Mouse (Mus musculus): ENCODE measurements at regions not wholly inside any gene's neighbourhood (a gene's known extent, or its start where the extent isn't known, plus 50 kb on each side); places are given as distances from the start of the nearest gene placed in this dataset.
"Not testable (repeated sequence)": the region's sequence is repeated elsewhere in the genome, so short reads cannot be mapped to it uniquely, and the experiment has no call there.

DNA sequence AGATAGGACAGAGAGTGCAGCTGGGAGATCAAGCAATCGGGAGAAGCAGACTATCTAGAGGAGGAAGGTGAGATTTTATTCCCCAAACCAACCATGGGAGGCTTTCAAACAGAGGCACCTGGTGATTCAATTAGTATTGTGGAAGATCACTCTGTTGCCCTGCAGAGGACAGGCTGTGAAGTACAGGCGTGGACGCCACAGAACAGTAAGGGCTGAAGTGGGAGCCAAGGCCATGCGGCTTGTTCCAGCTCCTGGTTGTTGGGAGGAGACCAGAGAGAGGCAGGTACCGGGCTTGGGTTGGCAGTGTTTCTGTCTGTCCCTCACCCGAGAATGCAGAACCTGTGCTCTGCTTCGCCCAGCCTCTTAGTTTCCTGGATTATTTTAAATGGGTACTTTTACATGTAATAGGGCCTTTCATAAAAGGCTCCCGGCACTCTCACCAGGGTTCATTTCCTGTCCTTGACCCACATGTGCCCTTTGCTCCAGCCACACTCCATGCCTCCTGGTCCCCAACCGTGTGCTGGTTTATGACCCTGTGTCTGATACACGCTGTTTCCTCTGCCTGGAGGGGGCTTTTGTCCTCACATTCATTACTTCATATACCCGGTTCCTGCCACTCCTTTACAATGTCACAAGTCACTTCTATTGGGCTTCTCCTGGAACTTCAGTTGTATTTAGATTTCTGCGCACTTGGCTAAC is 58.3 kb downstream of the Vcpkmt start:
- no peak for DNase-seq (ENCODE audit: low spot score in 2 of 2)

DNA sequence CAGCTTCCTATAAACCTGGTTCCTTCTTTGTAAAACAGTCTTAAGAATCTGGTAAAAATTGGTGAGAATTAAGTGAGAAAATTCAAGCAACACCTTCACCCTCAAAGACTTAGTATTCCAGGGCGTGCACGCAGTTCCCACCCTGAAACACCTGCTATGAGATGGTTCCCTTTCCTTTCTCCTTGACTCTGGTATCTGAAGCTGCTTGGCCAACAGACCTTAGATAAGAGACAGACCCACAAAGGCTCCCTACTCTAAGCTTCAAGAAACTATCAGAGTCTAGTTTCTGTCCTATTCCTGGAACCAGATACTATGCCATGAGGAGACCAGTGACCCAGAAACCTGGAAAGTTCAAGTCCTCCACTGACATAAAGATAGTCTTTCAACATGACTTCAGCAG is 63.0 kb downstream of the Vcpkmt start:
- DNase-seq (ENCODE audit: low spot score in 2 of 2), result no peak

DNA sequence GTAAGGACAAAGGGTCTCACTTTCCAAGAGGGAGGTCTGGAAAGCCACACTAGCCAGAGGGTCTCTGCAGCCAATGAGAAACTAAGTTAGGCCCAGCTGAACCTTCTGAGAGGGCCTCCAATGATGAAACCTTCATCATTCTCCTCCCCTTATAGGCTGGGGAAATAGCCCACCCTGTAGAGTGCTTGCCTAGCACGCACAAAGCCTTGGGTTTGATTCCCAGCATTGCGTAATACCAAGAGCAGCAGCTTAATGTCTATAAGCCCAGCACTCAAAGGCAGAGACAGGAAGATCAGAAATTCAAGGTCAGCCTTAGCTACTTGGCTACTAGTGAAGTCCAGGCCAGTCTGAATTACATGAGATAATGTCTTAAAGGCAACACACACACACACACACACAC is 63.8 kb downstream of the Vcpkmt start:
- no peak for DNase-seq (ENCODE audit: low spot score in 2 of 2)

DNA sequence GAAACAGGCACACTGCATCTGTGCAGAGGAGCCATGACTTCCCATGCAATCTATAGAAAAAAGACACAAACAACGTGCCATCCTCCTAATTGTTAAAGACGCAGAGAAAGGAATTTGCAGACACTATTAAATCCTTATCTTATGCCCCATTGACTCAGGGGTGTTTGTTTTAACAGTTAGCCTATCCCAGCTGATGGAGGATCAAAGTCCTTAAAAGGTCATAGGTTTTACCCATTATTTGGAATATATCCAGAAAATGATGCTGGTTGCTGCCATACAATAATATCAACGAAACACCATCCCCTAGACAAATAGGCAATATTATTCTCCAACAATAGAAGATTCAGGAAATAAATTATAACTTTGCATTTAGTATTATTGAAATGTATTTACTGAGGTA is 65.2 kb downstream of the Vcpkmt start:
- DNase-seq (ENCODE audit: low spot score in 2 of 2), result no peak

DNA sequence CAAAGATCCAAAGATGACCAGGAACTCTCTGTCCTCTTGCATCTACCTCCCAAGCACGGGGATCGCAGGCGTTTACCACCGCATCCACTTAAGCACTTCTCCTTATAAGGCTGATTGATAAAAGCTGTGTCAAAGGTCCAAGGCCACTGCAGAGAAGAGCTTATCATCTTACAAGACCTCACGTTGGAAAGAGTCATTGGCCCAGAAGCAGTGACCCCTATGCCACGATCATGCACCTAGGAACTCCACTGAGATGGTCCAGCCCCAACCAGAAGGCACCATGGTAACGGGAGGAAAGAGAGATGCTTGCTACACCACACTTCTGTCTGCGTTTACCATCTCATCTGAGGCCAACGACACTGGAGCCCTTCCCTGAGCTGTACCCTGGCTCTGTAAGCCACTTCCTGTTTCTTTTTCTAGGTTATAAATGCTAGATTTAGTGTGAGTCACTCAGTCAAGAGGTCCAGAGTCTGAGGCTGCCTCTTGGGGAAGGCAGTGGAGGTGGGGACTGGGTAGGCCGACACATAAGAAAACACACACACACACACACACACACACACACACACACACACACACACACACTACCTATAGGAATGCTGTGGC is 66.4 kb downstream of the Vcpkmt start:
- DNase-seq (ENCODE audit: low spot score in 2 of 2), result no peak

DNA sequence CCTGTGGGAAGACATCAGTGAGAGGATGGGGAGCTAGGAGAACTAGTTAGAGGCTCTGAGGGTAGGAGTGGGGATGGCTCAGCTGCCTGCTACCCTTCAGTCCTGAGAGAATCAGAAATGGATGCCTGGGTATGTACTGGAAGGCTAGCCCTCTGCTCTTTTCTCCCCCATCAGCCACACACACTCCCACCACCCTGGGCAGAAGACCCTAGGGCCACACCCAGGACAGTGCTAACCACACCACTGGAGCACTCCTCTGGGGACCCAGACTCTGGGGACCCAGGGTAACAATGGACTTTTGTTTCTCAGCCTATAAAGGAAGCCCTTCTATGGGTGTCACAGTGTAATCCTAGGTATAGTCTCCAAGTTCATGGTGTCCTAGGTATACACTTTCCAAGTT is 67.0 kb downstream of the Vcpkmt start:
- DNase-seq (ENCODE audit: low spot score in 2 of 2), result no peak

DNA sequence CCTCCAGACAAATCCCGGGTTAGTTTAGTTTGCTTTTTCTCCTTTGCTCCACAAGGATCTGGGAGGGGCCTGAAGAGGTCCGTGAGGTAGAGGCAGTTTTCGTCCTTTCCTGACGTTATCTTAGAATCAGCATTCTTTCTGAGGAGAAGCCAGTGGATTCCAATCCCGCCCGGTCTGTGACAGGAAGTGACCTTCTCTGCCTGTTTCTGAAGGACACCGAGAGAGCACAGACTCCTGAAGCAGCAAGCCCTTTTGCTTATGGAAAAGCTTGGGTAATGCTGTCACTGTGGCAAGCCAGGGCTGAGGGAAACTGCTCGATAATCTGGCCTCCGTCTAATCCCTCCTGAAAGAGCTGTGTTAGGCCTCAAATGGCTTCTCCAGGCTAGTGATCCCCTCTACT is 67.7 kb downstream of the Vcpkmt start:
- DNase-seq (ENCODE audit: low spot score in 2 of 2), result no peak

DNA sequence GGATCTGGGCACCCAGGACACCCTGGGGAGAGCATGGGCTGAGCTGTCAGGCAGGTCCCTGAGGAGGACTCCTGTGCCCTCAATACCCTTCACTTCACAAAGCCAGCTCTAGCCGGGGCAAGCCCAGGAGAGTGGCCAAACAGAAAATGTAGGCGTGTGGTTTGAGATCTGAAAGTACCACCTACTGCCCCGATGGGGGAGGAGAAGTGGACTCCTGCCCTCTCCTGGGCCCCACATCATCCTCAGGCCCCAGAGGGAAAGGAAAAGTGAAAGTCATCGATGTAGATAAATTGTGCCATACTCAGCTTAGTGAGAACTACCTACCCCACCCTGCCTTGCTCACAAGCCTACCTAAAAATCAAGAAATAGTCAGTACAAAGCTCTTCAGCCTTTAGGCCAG is 69.7 kb downstream of the Vcpkmt start:
- DNase-seq (ENCODE audit: low spot score in 2 of 2), result no peak

DNA sequence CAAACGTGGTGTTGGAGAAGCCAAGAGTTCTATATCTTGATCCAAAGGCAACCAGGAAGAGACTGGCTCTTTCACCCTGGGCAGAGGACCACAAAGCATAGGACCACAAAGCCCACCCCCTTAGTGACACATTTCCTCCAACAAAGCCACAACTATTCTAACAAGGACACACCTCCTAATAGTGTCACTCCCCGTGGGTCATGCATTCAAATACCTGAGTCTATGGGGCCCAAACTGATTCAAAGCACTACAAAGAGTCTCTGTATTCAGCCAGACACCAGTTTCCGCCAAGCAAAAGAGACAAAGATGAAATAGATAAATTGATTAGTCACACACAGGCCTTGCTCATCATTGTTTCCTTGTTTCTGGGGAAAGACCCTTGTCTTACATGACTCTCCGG is 72.1 kb downstream of the Vcpkmt start:
- DNase-seq (ENCODE audit: low spot score in 2 of 2), result no peak

DNA sequence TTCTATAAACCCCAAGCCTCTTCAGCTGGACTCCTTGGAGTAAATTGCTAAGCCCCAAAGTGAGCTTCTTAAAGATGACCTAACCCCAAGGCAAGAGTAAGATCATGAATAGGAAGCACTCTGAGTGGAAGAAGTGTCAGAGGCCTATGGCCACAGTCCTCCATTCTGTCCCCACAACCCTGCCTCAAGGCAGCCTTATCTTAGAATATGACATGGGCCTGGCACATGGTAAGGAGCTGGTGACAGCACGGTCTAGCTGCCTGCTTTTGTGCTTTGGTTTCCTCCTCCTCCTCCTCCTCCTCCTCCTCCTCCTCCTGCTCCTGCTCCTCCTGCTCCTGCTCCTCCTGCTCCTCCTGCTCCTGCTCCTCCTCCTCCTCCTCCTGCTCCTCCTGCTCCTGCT is 73.6 kb downstream of the Vcpkmt start:
- not testable (repeated sequence) for DNase-seq (ENCODE audit: low spot score in 2 of 2)

DNA sequence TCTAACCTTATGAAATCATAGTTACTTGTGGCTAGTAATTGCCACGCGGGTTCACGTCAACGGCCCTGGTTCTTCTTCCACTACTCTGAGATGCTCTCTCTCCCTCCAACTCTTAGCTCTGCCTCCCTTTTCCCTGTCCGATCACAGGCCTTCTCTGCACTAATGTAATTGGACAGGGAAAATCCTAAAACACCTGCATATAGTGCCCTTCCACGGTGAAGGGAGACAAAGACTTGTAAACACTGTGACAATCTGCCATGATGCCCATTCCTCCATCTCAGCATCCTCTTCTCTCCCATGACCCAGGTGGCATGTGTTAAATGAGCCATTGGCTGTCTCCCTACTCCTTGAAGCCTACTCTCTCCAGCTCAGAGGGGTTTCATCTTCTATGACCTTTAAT is 74.9 kb downstream of the Vcpkmt start:
- DNase-seq (ENCODE audit: low spot score in 2 of 2), result no peak

DNA sequence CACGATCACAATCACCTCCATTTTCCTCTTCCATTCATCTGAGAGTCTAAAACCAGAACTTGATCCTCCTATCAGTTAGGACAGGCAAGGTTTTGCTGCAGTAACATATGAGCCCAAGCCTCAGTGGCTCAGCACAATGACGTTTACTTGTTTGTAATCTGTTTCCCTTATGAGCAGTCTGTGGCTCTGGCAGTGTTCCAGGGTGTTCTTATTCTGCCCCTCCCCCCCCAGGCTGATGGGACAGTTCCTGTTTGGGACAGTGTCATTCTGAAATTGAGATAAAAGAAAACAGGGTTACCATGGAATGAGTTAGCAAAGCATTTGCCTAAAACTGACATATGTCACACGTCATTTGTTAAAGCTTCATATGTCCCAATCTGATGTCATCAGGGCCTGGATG is 75.5 kb downstream of the Vcpkmt start:
- DNase-seq (ENCODE audit: low spot score in 2 of 2), result no peak

DNA sequence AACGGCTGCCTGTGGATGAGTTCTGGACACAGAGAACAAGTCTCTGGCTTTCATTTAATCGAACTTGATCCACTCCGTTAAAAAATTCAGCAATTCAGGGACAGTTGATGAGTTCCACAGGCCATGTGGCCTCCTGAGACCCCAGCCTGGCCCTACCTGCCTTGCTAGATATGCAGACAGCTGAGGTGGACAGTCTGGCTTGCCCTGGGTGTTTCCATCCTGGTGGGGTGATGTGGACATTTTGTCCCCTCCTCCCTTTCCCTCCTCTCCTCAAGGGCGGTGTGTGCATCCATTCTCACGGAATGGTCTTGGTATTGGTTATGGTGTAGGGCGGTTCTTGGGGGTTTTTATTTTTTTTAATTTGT is 80.1 kb downstream of the Vcpkmt start:
- peak in 1 of 2 experiments; percentile 16 for DNase-seq (ENCODE audit: low spot score in 2 of 2)

DNA sequence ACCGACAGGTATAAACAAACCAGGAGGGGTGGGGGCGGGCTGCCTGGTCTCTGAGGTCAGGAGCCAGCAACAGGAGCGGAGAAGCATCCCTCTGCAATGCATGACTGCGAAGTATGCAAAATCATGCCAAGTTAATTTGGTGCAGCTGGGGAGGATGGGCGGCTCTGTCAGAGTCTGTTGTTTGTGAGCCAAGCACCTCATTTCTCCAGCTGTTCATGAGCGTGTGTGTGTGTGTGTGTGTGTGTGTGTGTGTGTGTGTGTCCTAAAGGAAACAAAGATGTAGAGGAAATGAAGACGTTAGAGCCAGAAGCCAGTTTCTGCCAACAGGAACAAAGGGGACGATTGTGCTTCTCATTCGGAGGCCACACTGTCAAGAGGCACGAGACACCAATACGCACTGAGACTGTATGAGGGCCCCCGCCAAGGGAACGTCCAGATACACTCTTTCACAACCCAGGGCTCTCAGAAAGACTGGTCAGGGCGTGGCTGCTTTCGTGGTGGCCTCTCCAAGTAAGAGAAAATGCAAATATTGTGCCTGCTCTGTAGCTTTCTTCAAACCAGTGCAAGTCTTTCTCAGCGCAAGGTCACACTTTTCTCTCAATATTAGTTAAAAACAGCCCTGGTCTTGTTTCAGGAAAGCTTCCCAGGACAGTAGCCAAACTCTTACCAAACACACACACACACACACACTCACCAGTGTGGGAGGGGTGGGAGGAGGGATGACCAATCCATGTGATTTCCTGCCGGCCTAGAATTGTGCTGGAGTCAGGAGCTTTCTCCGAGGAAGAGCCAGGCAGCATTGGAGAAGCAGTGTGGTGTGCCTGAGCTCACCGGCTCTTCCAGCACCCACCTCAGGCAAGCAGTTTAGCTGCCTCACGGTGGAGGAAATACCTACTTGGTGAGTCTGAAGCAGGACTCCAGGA is 80.8 kb downstream of the Vcpkmt start:
- peak; percentile 73 to 76 for DNase-seq (ENCODE audit: low spot score in 2 of 2)

DNA sequence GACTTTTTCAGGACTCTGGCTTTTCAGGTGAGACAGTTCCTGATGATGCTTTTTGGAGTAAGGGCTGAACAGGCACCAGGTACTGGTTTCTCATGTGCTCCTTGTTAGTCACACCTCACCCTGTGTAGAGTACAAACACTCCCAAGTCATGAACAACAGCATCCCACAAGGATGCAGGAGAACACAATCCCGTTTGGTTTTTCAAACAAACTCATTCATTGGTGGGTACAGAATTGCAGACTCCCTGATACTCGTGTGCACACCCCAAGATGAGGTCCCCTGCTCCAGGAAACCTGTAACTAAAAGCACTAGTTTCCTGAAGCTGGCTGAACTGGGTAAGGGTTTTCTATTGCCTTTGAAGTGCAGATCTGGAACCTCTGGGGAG is 81.5 kb downstream of the Vcpkmt start:
- DNase-seq (ENCODE audit: low spot score in 2 of 2), result no peak

DNA sequence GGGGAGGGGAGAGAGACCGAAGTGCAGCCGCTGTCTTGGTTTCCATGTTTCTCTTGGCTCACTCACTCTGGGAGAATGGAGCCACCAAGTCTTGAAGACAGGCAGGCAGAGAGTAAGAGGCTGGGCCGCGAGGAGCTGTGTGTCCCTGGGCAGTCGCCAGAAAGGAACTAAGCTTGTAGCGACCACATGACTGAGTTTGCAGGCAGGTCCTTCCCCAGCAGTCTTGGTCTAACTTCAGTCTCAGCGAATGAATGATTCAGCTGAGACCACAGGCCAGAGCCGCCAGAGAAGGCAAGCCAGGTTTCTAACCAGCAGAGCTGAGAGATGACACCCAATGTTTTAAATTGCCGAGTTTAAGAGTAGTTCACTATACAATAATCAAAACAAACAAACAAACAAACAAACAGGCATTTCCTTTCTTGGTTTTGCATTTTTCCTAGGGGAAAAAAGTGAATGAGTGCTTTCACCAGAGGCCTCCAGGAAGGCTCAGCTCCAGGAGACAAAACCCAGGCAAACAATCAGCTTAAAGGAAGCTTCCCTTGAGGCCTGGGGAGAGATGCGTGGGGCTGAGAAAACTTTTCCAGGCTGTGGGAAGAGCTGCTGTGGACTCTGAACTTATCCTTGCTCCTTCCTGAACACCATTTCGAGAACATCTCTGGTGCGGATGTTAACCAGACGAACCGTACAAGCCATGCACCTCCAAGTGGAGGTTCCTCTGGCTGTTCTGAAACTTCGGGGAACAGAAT is 82.1 kb downstream of the Vcpkmt start:
- DNase-seq (ENCODE audit: low spot score in 2 of 2), result peak; percentile 40 to 55

DNA sequence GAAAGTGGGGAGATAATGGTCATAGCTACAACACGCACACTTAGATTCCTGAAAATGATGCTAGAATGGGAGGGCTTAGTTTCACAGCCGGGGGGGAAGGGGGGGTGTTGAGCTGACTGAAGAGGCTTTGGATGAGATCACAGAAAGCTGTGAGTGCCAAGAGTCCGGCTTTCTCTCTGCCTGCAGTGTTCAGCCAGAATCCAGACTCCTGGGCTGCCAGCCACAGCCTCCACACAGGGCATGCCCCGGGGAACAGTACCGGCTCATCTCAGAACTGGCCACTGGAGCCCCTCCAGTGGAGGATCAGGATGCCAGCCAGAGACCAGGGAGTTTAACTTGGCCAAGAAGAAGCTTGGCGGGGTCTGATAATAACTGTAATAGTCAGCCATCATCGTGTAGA is 85.7 kb downstream of the Vcpkmt start:
- DNase-seq (ENCODE audit: low spot score in 2 of 2), result peak; percentile 78 to 85

DNA sequence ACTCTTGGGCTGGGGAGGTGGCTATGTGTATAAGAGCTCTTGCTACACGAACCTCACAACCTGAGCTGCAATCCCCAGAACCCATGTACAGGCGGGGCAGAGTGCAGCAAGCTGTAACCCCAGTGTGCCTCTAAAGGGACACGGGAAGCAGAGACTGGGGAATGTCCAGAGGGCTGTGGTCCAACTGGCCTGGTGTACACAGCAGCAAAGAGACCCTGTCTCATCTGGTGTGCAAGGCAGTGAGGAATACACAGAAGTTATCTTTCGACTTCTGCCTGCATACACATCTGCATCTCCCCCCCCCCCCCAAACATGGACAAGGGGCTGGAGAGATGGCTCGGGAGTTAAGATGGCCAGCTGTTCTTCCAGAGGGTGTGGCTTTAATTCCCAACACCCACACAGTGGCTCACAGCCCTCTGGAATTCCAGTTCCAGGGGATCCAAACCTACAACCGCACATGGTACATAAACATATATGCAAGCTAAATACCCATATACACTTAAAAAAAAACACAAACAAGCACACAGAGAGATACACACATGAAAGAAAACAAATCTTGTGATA is 86.4 kb downstream of the Vcpkmt start:
- no peak for DNase-seq (ENCODE audit: low spot score in 2 of 2)

DNA sequence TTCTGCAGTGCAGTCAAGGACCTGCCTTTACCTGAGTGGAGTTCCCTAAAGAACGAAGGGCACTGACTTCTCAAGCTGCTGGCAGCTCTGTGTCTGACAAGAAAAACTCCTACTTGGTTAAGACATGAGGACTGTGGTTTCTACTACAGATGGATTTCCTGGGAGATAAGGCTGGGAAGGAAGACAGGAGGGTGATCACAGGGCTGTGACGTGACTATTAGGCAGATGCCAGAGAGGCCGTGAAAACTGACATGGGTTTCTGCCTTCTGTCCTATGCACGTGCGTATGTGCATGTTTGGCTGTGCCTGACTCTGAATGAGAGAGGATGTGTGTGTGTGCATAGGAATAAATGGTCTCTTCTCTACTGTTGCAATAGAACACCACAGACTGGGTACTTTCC is 87.1 kb downstream of the Vcpkmt start:
- no peak for DNase-seq (ENCODE audit: low spot score in 2 of 2)

DNA sequence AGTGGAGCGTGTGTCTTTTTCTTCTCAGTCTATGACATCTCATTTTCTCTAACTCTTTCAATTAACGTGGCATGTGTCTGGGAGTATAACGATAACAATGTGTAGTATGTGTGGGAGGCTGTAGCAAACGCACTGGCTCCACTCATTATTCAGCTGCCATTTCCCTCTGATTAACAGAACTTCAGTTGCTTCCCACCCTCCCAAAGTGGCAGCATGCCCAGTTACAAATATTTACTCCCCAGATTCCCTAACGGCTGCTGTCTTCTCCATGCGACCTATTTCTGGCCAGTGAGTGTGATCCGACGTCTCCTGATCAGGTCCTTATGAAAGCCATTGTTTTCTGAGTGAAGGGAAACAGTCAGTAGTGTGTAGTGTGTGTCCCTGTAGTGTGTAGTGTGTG is 88.2 kb downstream of the Vcpkmt start:
- no peak for DNase-seq (ENCODE audit: low spot score in 2 of 2)

DNA sequence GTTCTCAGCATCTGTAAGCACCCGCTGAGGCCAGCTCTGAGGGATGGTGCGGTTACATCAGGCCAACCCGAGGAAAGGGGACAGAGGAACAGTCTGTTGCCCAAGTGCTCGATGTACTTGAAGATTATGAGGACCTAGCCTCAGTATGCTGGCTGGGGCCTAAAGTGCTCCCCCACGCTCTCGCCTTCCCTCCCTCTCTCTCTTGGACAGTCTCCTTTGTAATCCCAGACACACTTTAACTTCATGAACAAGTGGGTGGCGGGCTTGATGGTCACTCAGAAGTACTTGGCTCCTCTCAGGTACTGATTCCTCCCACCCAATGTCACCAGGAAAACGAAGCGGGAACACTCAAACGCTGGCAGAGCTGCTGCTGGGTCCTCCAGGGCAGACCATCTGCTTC is 93.1 kb downstream of the Vcpkmt start:
- no peak for DNase-seq (ENCODE audit: low spot score in 2 of 2)

DNA sequence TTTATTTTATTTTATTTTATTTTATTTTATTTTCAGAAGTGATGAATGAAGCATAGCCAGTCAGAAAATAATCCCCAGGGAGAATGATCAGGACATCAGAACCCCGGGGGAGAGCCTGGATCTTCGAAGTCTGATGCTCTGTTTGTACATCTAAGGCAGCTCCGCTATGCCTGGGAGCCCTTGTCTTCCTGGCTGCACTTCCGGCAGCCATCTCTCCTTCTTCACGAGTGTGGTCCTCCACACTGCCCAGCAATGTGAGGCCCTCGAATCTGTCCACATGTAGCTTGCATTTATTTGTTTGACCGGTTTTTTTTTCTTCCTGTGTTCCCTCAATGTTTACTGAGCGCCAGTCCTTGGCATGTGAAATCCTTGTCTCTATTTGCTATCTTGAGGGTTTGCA is 95.9 kb downstream of the Vcpkmt start:
- DNase-seq (ENCODE audit: low spot score in 2 of 2), result no peak

All from gastrocnemius, adult 8-10 months (tissue).